Mouse (Mus musculus): ENCODE measurements around the gene Adam17.

The Adam17 gene

GRCm38 (mm10) chr12:21350113-21350876 lies 23.1 kb downstream of the Adam17 start:
- DNase-seq: no peak

- no peak for DNase-seq
These were observed 26.5 kb downstream of the Adam17 start for GRCm38 (mm10) chr12:21346972-21347371.

GRCm38 (mm10) chr12:21340674-21341073 lies 32.8 kb downstream of the Adam17 start:
- DNase-seq: no peak

GRCm38 (mm10) chr12:21337171-21337570 lies 36.3 kb downstream of the Adam17 start:
- no peak for DNase-seq

GRCm38 (mm10) chr12:21335869-21336268 lies 37.6 kb downstream of the Adam17 start:
- no peak for DNase-seq

GRCm38 (mm10) chr12:21333766-21334165 lies 39.7 kb downstream of the Adam17 start:
- no peak for DNase-seq

- no peak for DNase-seq
These were observed 40.4 kb downstream of the Adam17 start for GRCm38 (mm10) chr12:21333021-21333420.

- DNase-seq: no peak
These were observed 41.7 kb downstream of the Adam17 start for GRCm38 (mm10) chr12:21331711-21332110.

GRCm38 (mm10) chr12:21330961-21331576 lies 42.4 kb downstream of the Adam17 start:
- no peak for DNase-seq

- DNase-seq: no peak
These were observed 43.6 kb downstream of the Adam17 start for GRCm38 (mm10) chr12:21329661-21330400.

GRCm38 (mm10) chr12:21326325-21326724 lies 47.1 kb downstream of the Adam17 start:
- DNase-seq: no peak

GRCm38 (mm10) chr12:21325266-21325665 lies 48.2 kb downstream of the Adam17 start:
- DNase-seq: no peak

- no peak for DNase-seq
These were observed 49.3 kb downstream of the Adam17 start for GRCm38 (mm10) chr12:21324101-21324500.

- DNase-seq: no peak
These were observed 50.6 kb downstream of the Adam17 start for GRCm38 (mm10) chr12:21322856-21323255.

- DNase-seq: no peak
These were observed 51.1 kb downstream of the Adam17 start for GRCm38 (mm10) chr12:21322296-21322695.

- DNase-seq: no peak
These were observed 52.3 kb downstream of the Adam17 start for GRCm38 (mm10) chr12:21321170-21321569.

GRCm38 (mm10) chr12:21320317-21320716 lies 53.1 kb downstream of the Adam17 start:
- DNase-seq: peak; percentile 28 to 38

- DNase-seq: peak; percentile 69 to 75
These were observed 55.1 kb downstream of the Adam17 start for GRCm38 (mm10) chr12:21318143-21318895.

- DNase-seq: peak in 1 of 2 experiments; percentile 30
These were observed 56.6 kb downstream of the Adam17 start for GRCm38 (mm10) chr12:21316869-21317265.

- DNase-seq: peak; percentile 87
These were observed 57.2 kb downstream of the Adam17 start, which contains the start of gene Iah1 for GRCm38 (mm10) chr12:21315923-21316868. Iah1 (plus strand) TSS chr12:21316389.

GRCm38 (mm10) chr12:21312201-21312600 lies 61.2 kb downstream of the Adam17 start:
- no peak for DNase-seq

GRCm38 (mm10) chr12:21306721-21307120 lies 66.7 kb downstream of the Adam17 start:
- DNase-seq: no peak
